In the genomic region with DNA sequence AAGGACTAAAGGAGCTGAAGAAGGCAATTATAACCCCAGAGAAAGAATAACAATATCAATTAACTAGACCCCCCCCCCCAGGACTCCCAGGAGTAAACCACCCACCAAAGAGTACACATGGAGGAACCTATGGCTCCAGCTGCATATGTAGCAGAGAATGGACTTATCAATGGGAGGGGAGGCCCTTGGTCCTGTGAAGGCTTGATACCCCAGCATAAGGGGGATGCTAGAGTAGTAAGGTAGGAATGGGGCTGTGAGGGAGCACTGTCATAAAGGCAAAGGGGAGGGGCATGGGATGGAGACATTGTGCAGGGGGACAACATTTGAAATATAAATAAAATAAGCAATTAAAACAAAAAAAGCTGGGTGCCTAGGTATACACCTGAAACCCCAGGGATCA, we compare ENCODE assay signal across 21 mouse cellular contexts. TPM values are rescaled to one million over a fixed set of nuclear protein-coding genes. Genes with fewer than 3 reads are reported as not detected.
DNase-seq lines count a peak whose midpoint lies in the region; ATAC-seq lines count a peak whose summit lies in the region.
"Had no signal": no experiment of that assay in that cellular context is flagged by ENCODE, and none has a peak within 500 bp of the region (broad histone marks: within the 10 kb centered on the region; RNA-seq: fewer than 3 reads in every experiment).

No protein-coding gene starts in this region.

- no peak for DNase-seq in embryonic facial prominence, embryonic 10.5 days (ENCODE audit: low spot score)
- peak; percentile 56 for DNase-seq in midbrain, embryonic 11.5 days (ENCODE audit: low spot score, missing footprints)
- no peak for DNase-seq in midbrain, embryonic 14.5 days
- DNase-seq: adrenal gland, adult 2 months; adrenal gland, adult 8-10 months; adrenal gland, postnatal 10 days; adrenal gland, postnatal 14 days; adrenal gland, postnatal 25 days; adrenal gland, postnatal 36 days; B cell, adult 2 months; cerebellum, adult 11 months; cerebellum, adult 11-12 months; cerebellum, adult 18-20 months had no signal

- no peaks in the 10 kb centered on the region for H3K27me3 ChIP-seq in embryonic facial prominence, embryonic 12.5 days
- no peaks in the 10 kb centered on the region for H3K27me3 ChIP-seq in embryonic facial prominence, embryonic 10.5 days (replicated peaks; ENCODE audit: low read depth, poor library complexity, severe bottlenecking)
- H3K27me3 ChIP-seq in midbrain, embryonic 11.5 days (ENCODE audit: control insufficient read depth, insufficient read depth, low read length): no peaks in the 10 kb centered on the region
- no peaks in the 10 kb centered on the region for H3K27me3 ChIP-seq in midbrain, embryonic 14.5 days (ENCODE audit: control insufficient read depth, insufficient read depth, low read length)
- H3K27me3 ChIP-seq: CH12.LX had no signal

- no peak overlapping the region for H3K27ac ChIP-seq in embryonic facial prominence, embryonic 12.5 days
- H3K27ac ChIP-seq in embryonic facial prominence, embryonic 10.5 days (replicated peaks): no peak overlapping the region
- no peak overlapping the region for H3K27ac ChIP-seq in midbrain, embryonic 11.5 days (ENCODE audit: low read depth, low read length)
- no peak overlapping the region for H3K27ac ChIP-seq in midbrain, embryonic 14.5 days (replicated peaks; ENCODE audit: low read depth, low read length)

- H3K36me3 ChIP-seq in embryonic facial prominence, embryonic 12.5 days: no peaks in the 10 kb centered on the region
- no peaks in the 10 kb centered on the region for H3K36me3 ChIP-seq in embryonic facial prominence, embryonic 10.5 days (replicated peaks)
- no peaks in the 10 kb centered on the region for H3K36me3 ChIP-seq in midbrain, embryonic 11.5 days (ENCODE audit: control insufficient read depth, insufficient read depth, low read length)
- H3K36me3 ChIP-seq in midbrain, embryonic 14.5 days (ENCODE audit: control insufficient read depth, insufficient read depth, low read length): no peaks in the 10 kb centered on the region
- H3K36me3 ChIP-seq: G1E had no signal

- H3K4me3 ChIP-seq in embryonic facial prominence, embryonic 12.5 days: no peak overlapping the region
- no peak overlapping the region for H3K4me3 ChIP-seq in embryonic facial prominence, embryonic 10.5 days
- H3K4me3 ChIP-seq in midbrain, embryonic 11.5 days (ENCODE audit: low read depth, low read length): no peak overlapping the region
- no peak overlapping the region for H3K4me3 ChIP-seq in midbrain, embryonic 14.5 days (replicated peaks; ENCODE audit: low read depth, low read length)

- no peak overlapping the region for H3K4me2 ChIP-seq in embryonic facial prominence, embryonic 12.5 days (replicated peaks)
- no peak overlapping the region for H3K4me2 ChIP-seq in midbrain, embryonic 11.5 days
- H3K4me2 ChIP-seq in midbrain, embryonic 14.5 days (ENCODE audit: low read length): no peak overlapping the region

- H3K9me3 ChIP-seq in embryonic facial prominence, embryonic 12.5 days: no peaks in the 10 kb centered on the region
- H3K9me3 ChIP-seq in embryonic facial prominence, embryonic 10.5 days: no peaks in the 10 kb centered on the region
- no peaks in the 10 kb centered on the region for H3K9me3 ChIP-seq in midbrain, embryonic 11.5 days (ENCODE audit: control insufficient read depth, low read length)
- no peaks in the 10 kb centered on the region for H3K9me3 ChIP-seq in midbrain, embryonic 14.5 days (ENCODE audit: control insufficient read depth, low read length)
- H3K9me3 ChIP-seq: G1E had no signal

- no peaks in the 10 kb centered on the region for H3K4me1 ChIP-seq in embryonic facial prominence, embryonic 12.5 days
- 0 out of 2 replicates have a peak, but pooled peaks cover 3% of the 10 kb centered on the region for H3K4me1 ChIP-seq in embryonic facial prominence, embryonic 10.5 days
- H3K4me1 ChIP-seq in midbrain, embryonic 11.5 days (ENCODE audit: control insufficient read depth, insufficient read depth, low read length): no peaks in the 10 kb centered on the region
- H3K4me1 ChIP-seq in midbrain, embryonic 14.5 days (ENCODE audit: control insufficient read depth, insufficient read depth, low read length): no peaks in the 10 kb centered on the region

- no peak overlapping the region for H3K9ac ChIP-seq in embryonic facial prominence, embryonic 12.5 days
- no peak overlapping the region for H3K9ac ChIP-seq in midbrain, embryonic 11.5 days (ENCODE audit: low read length)
- no peak overlapping the region for H3K9ac ChIP-seq in midbrain, embryonic 14.5 days (replicated peaks; ENCODE audit: low read length)

- peak; percentile 69; the same call in 1 of the 2 replicates for ATAC-seq in embryonic facial prominence, embryonic 12.5 days (ENCODE audit: insufficient number of reproducible peaks, insufficient read depth, low FRiP score, low TSS enrichment)
- ATAC-seq in midbrain, embryonic 11.5 days (ENCODE audit: low FRiP score): no peak
- ATAC-seq in midbrain, embryonic 14.5 days (ENCODE audit: low FRiP score, low TSS enrichment): no peak
- ATAC-seq: activated CD4-positive, CD25-positive, alpha-beta regulatory T cell, adult 4 months; CD4-positive, CD25-positive, alpha-beta regulatory T cell, adult 4 months; Patski had no signal

RNA-seq across cellular contexts. Expression of a gene that starts 9.5 kb away (rescaled TPM):
- polyA plus RNA-seq in embryonic facial prominence, embryonic 12.5 days (2016; fragmentation: Nextera tagmentation; extraction: Ambion mirVana): not detected in 2 replicates
- not detected in 2 replicates for polyA plus RNA-seq in embryonic facial prominence, embryonic 10.5 days (2016; fragmentation: Nextera tagmentation; extraction: Ambion mirVana)
- polyA plus RNA-seq in midbrain, embryonic 11.5 days (2014; fragmentation: Nextera tagmentation; extraction: Ambion mirVana): not detected in 2 replicates
- polyA plus RNA-seq in midbrain, embryonic 14.5 days (2014; fragmentation: Nextera tagmentation; extraction: Ambion mirVana): not detected in 2 replicates
- polyA plus RNA-seq: adrenal gland, adult 2 months; brain, embryonic 14.5 days; C2C12; CD4-positive, CD25-positive, alpha-beta regulatory T cell, adult 4 months; G1E; Patski had no signal

RNA-seq across cellular contexts. Expression of a gene that starts 24.2 kb away (rescaled TPM):
- not detected in 2 replicates for polyA plus RNA-seq in embryonic facial prominence, embryonic 12.5 days (2016; fragmentation: Nextera tagmentation; extraction: Ambion mirVana)
- not detected in 2 replicates for polyA plus RNA-seq in embryonic facial prominence, embryonic 10.5 days (2016; fragmentation: Nextera tagmentation; extraction: Ambion mirVana)
- not detected in 2 replicates for polyA plus RNA-seq in midbrain, embryonic 11.5 days (2014; fragmentation: Nextera tagmentation; extraction: Ambion mirVana)
- not detected in 2 replicates for polyA plus RNA-seq in midbrain, embryonic 14.5 days (2014; fragmentation: Nextera tagmentation; extraction: Ambion mirVana)
- polyA plus RNA-seq: activated CD4-positive, CD25-positive, alpha-beta regulatory T cell, adult 4 months; adrenal gland, adult 2 months; brain, embryonic 14.5 days; C2C12; CD4-positive, CD25-positive, alpha-beta regulatory T cell, adult 4 months; G1E; Patski had no signal

RNA-seq across cellular contexts. Expression of a gene that starts 58.5 kb away (rescaled TPM):
- 4.8 and 6.0 TPM in 2 replicates for polyA plus RNA-seq in embryonic facial prominence, embryonic 12.5 days (2016; fragmentation: Nextera tagmentation; extraction: Ambion mirVana)
- polyA plus RNA-seq in embryonic facial prominence, embryonic 10.5 days (2016; fragmentation: Nextera tagmentation; extraction: Ambion mirVana): 0.19 and 0.30 TPM in 2 replicates
- polyA plus RNA-seq in midbrain, embryonic 11.5 days (2014; fragmentation: Nextera tagmentation; extraction: Ambion mirVana): 5.1 and 5.5 TPM in 2 replicates
- polyA plus RNA-seq in midbrain, embryonic 14.5 days (2014; fragmentation: Nextera tagmentation; extraction: Ambion mirVana): 0.16 TPM in 1 of 2 replicates, not detected in the other
- polyA plus RNA-seq: activated CD4-positive, CD25-positive, alpha-beta regulatory T cell, adult 4 months; adrenal gland, adult 2 months; C2C12; CD4-positive, CD25-positive, alpha-beta regulatory T cell, adult 4 months; G1E; Patski had no signal
